Mouse (Mus musculus): ENCODE measurements around the gene Atcay. TPM values are rescaled to one million over a fixed set of nuclear protein-coding genes. Genes with fewer than 3 reads are reported as not detected.
A peak's percentile ranks its signal among the peaks of the same experiment; 100 is the strongest.

Atcay gene
- polyA plus RNA-seq, 1 experiment = 0.95 TPM

DNA sequence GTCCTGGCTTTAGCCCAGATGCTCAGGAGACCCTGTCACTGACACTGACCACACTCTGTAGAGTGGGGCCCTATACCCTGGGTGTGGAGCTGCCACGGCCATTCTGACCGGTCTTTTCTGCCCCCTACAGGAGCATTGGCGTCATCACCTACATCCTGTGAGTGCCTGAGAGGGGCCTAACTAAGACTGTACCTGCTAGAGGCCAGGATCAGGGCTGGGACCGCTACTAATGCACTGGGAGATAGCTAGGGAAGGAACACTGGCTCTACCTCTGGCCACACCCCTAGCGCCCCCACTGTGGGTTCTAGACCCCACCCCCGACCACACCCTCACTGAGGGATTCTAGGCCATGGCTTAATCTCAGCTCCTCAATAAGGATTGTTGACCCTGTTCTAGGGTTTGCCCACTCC lies 39.7 kb downstream of the Atcay start:
- WGBS = 55% methylated on average over 6 of the region's 6 CpGs
- peaks cover 17% of the 10 kb centered on the region for H3K36me3 ChIP-seq (ENCODE audit: control insufficient read depth, insufficient read depth, low read length)
- no peaks in the 10 kb centered on the region for H3K27me3 ChIP-seq (ENCODE audit: control insufficient read depth, insufficient read depth, low read length)
- no peak overlapping the region for H3K4me3 ChIP-seq (ENCODE audit: extremely low read depth, insufficient read depth, insufficient read length)
- TF ChIP-seq POLR2A (IDR thresholded peaks at IDR 0.05; ENCODE audit: low read depth, low read length) (no peak), CTCF (IDR thresholded peaks at IDR 0.05; ENCODE audit: extremely low read depth, insufficient read depth, insufficient read length, insufficient replicate concordance) (no peak)
- DNase-seq (ENCODE audit: low read depth in 1 of 2, low spot score in 2 of 2) = no peak
- no peak overlapping the region for H3K27ac ChIP-seq (ENCODE audit: insufficient read depth, low read length)
- peaks cover 19% of the 10 kb centered on the region for H3K4me1 ChIP-seq (ENCODE audit: control insufficient read depth, insufficient read depth, insufficient read length)

DNA sequence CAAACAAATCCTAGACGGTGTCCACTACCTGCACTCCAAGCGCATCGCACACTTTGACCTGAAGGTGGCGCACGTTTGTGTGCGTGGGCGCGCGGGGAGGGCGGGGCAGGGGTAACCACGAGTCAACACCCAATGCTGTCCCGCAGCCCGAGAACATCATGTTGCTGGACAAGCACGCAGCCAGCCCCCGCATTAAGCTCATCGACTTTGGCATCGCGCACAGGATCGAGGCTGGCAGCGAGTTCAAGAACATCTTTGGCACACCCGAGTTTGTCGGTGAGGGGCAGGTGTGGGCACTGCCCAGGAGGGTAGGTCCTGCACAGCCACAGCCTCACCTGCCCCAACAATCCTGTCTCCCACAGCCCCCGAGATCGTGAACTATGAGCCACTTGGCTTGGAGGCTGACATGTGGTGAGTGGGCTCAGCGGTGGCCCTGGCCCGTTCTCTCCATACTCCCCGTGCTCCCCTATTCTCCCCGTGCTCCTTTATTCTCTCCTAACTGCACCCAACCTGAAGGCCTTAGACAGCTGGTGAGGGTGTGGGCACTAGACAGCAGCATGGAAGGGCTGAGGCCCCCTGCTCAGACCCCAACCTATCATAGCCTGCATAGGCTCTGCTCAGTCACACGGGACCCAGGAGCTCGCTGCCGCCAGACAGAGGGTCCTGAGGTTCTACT lies 40.3 kb downstream of the Atcay start:
- H3K27ac ChIP-seq (ENCODE audit: insufficient read depth, low read length) = no peak overlapping the region
- TF ChIP-seq POLR2A (IDR thresholded peaks at IDR 0.05; ENCODE audit: low read depth, low read length) = no peak
- TF ChIP-seq CTCF (IDR thresholded peaks at IDR 0.05; ENCODE audit: extremely low read depth, insufficient read depth, insufficient read length, insufficient replicate concordance) = peak; percentile 16; the same call in 1 of the 2 replicates
- peaks cover 17% of the 10 kb centered on the region for H3K36me3 ChIP-seq (ENCODE audit: control insufficient read depth, insufficient read depth, low read length)
- no peaks in the 10 kb centered on the region for H3K27me3 ChIP-seq (ENCODE audit: control insufficient read depth, insufficient read depth, low read length)
- DNase-seq (ENCODE audit: low read depth in 1 of 2, low spot score in 2 of 2) = no peak
- H3K4me3 ChIP-seq (ENCODE audit: extremely low read depth, insufficient read depth, insufficient read length) = no peak overlapping the region
- 83% methylated on average over 31 of the region's 31 CpGs for WGBS
- peaks cover 19% of the 10 kb centered on the region for H3K4me1 ChIP-seq (ENCODE audit: control insufficient read depth, insufficient read depth, insufficient read length)

DNA sequence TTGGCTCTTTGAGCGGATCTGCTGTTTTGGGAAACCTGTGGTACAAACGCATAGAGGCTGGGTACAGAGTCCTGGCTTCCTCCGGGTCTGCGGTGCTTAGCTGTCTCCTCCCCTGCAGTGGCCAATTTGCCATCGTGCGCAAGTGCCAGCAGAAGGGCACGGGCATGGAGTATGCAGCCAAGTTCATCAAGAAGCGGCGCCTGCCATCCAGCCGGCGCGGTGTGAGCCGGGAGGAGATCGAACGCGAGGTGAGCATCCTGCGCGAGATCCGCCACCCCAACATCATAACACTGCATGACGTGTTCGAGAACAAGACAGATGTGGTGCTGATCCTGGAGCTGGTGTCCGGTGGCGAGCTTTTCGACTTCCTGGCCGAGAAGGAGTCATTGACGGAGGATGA lies 40.8 kb downstream of the Atcay start:
- H3K4me3 ChIP-seq (ENCODE audit: extremely low read depth, insufficient read depth, insufficient read length) = no peak overlapping the region
- peaks cover 19% of the 10 kb centered on the region for H3K4me1 ChIP-seq (ENCODE audit: control insufficient read depth, insufficient read depth, insufficient read length)
- 96% methylated on average over 26 of the region's 26 CpGs for WGBS
- H3K36me3 ChIP-seq (ENCODE audit: control insufficient read depth, insufficient read depth, low read length) = peaks cover 17% of the 10 kb centered on the region
- no peak overlapping the region for H3K27ac ChIP-seq (ENCODE audit: insufficient read depth, low read length)
- no peaks in the 10 kb centered on the region for H3K27me3 ChIP-seq (ENCODE audit: control insufficient read depth, insufficient read depth, low read length)
- no peak for DNase-seq (ENCODE audit: low read depth in 1 of 2, low spot score in 2 of 2)
- TF ChIP-seq POLR2A (IDR thresholded peaks at IDR 0.05; ENCODE audit: low read depth, low read length) (no peak), CTCF (IDR thresholded peaks at IDR 0.05; ENCODE audit: extremely low read depth, insufficient read depth, insufficient read length, insufficient replicate concordance) (no peak)

DNA sequence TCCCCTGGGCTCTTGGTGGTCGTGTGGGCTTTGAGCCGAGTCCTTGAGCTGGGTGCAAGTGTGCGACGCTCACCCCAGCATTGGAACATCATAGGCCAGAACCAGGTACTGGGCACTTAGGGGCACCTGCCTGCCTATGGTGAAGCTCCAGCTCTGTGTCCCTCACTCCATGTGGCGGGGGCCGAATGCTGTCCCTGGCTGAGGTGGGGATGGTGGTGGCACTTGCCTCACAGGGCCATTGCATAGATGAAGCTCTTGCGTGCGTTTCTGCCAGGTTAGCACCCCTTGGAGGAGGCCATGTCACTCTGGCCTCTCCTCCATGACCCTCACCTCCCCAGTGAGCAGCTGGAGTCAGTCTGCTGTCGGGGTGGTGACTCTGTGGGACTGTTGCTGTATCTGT lies 43.5 kb downstream of the Atcay start:
- no peak for DNase-seq (ENCODE audit: low read depth in 1 of 2, low spot score in 2 of 2)
- 91% methylated on average over 9 of the region's 9 CpGs for WGBS
- TF ChIP-seq POLR2A (IDR thresholded peaks at IDR 0.05; ENCODE audit: low read depth, low read length) = no peak
- no peak for TF ChIP-seq CTCF (IDR thresholded peaks at IDR 0.05; ENCODE audit: extremely low read depth, insufficient read depth, insufficient read length, insufficient replicate concordance)
- Histone ChIP-seq H3K4me3 (ENCODE audit: extremely low read depth, insufficient read depth, insufficient read length) (no peak overlapping the region), H3K4me1 (ENCODE audit: control insufficient read depth, insufficient read depth, insufficient read length) (peaks cover 11% of the 10 kb centered on the region), H3K36me3 (ENCODE audit: control insufficient read depth, insufficient read depth, low read length) (peaks cover 23% of the 10 kb centered on the region), H3K27me3 (ENCODE audit: control insufficient read depth, insufficient read depth, low read length) (no peaks in the 10 kb centered on the region), H3K27ac (ENCODE audit: insufficient read depth, low read length) (no peak overlapping the region)

DNA sequence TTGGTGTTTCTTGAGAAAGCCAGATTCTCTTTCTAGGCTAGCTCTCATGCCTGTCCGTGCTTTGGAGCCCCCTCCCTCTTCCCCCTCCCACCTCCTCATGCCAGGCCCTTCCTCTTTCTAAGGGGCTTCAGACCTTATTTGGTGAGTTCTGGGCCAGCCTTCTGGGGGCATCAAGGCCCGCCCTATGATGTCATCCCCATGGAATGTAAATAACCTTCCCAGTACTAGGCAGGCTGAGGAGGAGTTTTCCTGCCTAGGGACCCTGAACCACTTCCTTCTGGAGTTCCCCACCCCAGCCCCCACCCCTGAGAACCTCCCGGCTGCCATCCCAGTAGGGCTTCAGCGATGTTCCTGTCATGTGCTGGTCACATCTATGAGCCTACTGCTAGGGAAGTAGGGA lies 45.9 kb downstream of the Atcay start:
- H3K4me1 ChIP-seq (ENCODE audit: control insufficient read depth, insufficient read depth, insufficient read length) = peaks cover 7% of the 10 kb centered on the region; the same call in 1 of the 2 replicates
- TF ChIP-seq POLR2A (IDR thresholded peaks at IDR 0.05; ENCODE audit: low read depth, low read length) (no peak), CTCF (IDR thresholded peaks at IDR 0.05; ENCODE audit: extremely low read depth, insufficient read depth, insufficient read length, insufficient replicate concordance) (no peak)
- H3K4me3 ChIP-seq (ENCODE audit: extremely low read depth, insufficient read depth, insufficient read length) = no peak overlapping the region
- H3K36me3 ChIP-seq (ENCODE audit: control insufficient read depth, insufficient read depth, low read length) = peaks cover 36% of the 10 kb centered on the region
- WGBS = 83% methylated on average over 4 of the region's 4 CpGs
- DNase-seq (ENCODE audit: low read depth in 1 of 2, low spot score in 2 of 2) = no peak
- H3K27me3 ChIP-seq (ENCODE audit: control insufficient read depth, insufficient read depth, low read length) = no peaks in the 10 kb centered on the region
- H3K27ac ChIP-seq (ENCODE audit: insufficient read depth, low read length) = 0 out of 2 replicates have a peak overlapping the region, but pooled peaks have one; percentile 3

DNA sequence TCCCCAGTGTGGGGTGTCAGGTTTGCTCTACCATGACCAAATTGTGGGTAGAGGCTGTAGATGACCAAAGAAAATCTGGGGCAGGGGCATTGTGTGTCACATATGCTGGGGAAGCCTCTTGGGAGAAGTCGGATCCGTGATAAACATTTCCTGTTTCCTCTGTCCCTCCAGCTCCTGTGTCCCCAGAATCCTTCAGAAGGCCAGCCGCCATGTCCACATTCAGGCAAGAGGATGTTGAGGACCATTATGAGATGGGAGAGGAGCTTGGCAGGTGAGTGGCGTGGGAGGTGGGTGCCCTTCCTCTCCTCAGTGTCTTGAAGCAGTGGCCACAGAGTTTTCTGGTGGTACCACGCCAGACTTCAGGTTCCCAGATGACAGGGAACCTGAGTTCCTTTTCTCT lies 46.8 kb downstream of the Atcay start, which contains the start of gene 4930442H23Rik:
TSS of gene 4930442H23Rik (minus strand) at position 45 of the 400 bp plus-strand sequence.
- no peak for DNase-seq (ENCODE audit: low read depth in 1 of 2, low spot score in 2 of 2)
- Histone ChIP-seq H3K4me3 (ENCODE audit: extremely low read depth, insufficient read depth, insufficient read length) (peak within 1 kb of the TSS; percentile 85), H3K27ac (ENCODE audit: insufficient read depth, low read length) (peak within 1 kb of the TSS; percentile 93), H3K27me3 (ENCODE audit: control insufficient read depth, insufficient read depth, low read length) (no peaks in the 10 kb centered on the region), H3K4me1 (ENCODE audit: control insufficient read depth, insufficient read depth, insufficient read length) (peaks cover 7% of the 10 kb centered on the region; the same call in 1 of the 2 replicates), H3K36me3 (ENCODE audit: control insufficient read depth, insufficient read depth, low read length) (peaks cover 45% of the 10 kb centered on the region)
- no peak for TF ChIP-seq CTCF (IDR thresholded peaks at IDR 0.05; ENCODE audit: extremely low read depth, insufficient read depth, insufficient read length, insufficient replicate concordance)
- no peak for TF ChIP-seq POLR2A (IDR thresholded peaks at IDR 0.05; ENCODE audit: low read depth, low read length)
- 70% methylated on average over 5 of the region's 5 CpGs for WGBS

Measured in spleen, adult 2 months (tissue).